Mouse (Mus musculus): ENCODE data around the gene Crnkl1.
"Not testable (repeated sequence)": the region's sequence is repeated elsewhere in the genome, so short reads cannot be mapped to it uniquely, and the experiment has no call there.

The Crnkl1 gene

GRCm38 (mm10) chr2:145920941-145921650, 13.7 kb downstream of the Crnkl1 start:
- DNase-seq (ENCODE audit: low spot score in 2 of 2), result no peak

GRCm38 (mm10) chr2:145905884-145906283, 28.9 kb downstream of the Crnkl1 start:
- DNase-seq (ENCODE audit: low spot score in 2 of 2), result not testable (repeated sequence)

GRCm38 (mm10) chr2:145905156-145905555, 29.7 kb downstream of the Crnkl1 start:
- no peak for DNase-seq (ENCODE audit: low spot score in 2 of 2)

- no peak for DNase-seq (ENCODE audit: low spot score in 2 of 2)
Measured at GRCm38 (mm10) chr2:145903983-145904616, 30.7 kb downstream of the Crnkl1 start.

- DNase-seq (ENCODE audit: low spot score in 2 of 2), result peak; percentile 69 to 82
Measured at GRCm38 (mm10) chr2:145903061-145903901, 31.5 kb downstream of the Crnkl1 start.

- DNase-seq (ENCODE audit: low spot score in 2 of 2), result no peak
Measured at GRCm38 (mm10) chr2:145901861-145902260, 33.0 kb downstream of the Crnkl1 start, which contains the start of gene Naa20. Naa20 (plus strand) TSS chr2:145902099.

GRCm38 (mm10) chr2:145900318-145900717, 34.5 kb downstream of the Crnkl1 start:
- DNase-seq (ENCODE audit: low spot score in 2 of 2), result not testable (repeated sequence)

GRCm38 (mm10) chr2:145898106-145898505, 36.7 kb downstream of the Crnkl1 start:
- no peak for DNase-seq (ENCODE audit: low spot score in 2 of 2)

- DNase-seq (ENCODE audit: low spot score in 2 of 2), result no peak
Measured at GRCm38 (mm10) chr2:145893756-145894155, 41.1 kb downstream of the Crnkl1 start.

- DNase-seq (ENCODE audit: low spot score in 2 of 2), result no peak
Measured at GRCm38 (mm10) chr2:145890571-145890970, 44.2 kb downstream of the Crnkl1 start.

GRCm38 (mm10) chr2:145888766-145889480, 45.9 kb downstream of the Crnkl1 start:
- DNase-seq (ENCODE audit: low spot score in 2 of 2), result no peak

GRCm38 (mm10) chr2:145887937-145888765, 46.7 kb downstream of the Crnkl1 start:
- DNase-seq (ENCODE audit: low spot score in 2 of 2), result no peak

GRCm38 (mm10) chr2:145884913-145885785, 49.7 kb downstream of the Crnkl1 start:
- no peak for DNase-seq (ENCODE audit: low spot score in 2 of 2)

- DNase-seq (ENCODE audit: low spot score in 2 of 2), result no peak
Measured at GRCm38 (mm10) chr2:145884036-145884912, 50.5 kb downstream of the Crnkl1 start.

GRCm38 (mm10) chr2:145882398-145882797, 52.4 kb downstream of the Crnkl1 start:
- no peak for DNase-seq (ENCODE audit: low spot score in 2 of 2)

- DNase-seq (ENCODE audit: low spot score in 2 of 2), result no peak
Measured at GRCm38 (mm10) chr2:145881932-145882331, 52.9 kb downstream of the Crnkl1 start.

GRCm38 (mm10) chr2:145880887-145881747, 53.7 kb downstream of the Crnkl1 start:
- no peak for DNase-seq (ENCODE audit: low spot score in 2 of 2)

- no peak for DNase-seq (ENCODE audit: low spot score in 2 of 2)
Measured at GRCm38 (mm10) chr2:145877191-145877590, 57.6 kb downstream of the Crnkl1 start.
